Mouse (Mus musculus) forebrain, embryonic 15.5 days (tissue): ENCODE measurements around the gene Adamts20. TPM values are rescaled to one million over a fixed set of nuclear protein-coding genes. Genes with fewer than 3 reads are reported as not detected.

Experiments
- ATAC-seq: fragments of 200-750 bp; cut with Nextera tagmentation; replicated peaks from 2 replicates; pipeline ENCODE4 v1.8.0; 2017; ENCODE audit warnings: mild to moderate bottlenecking, moderate TSS enrichment, moderate library complexity
- H3K27ac ChIP-seq: fragments of 300-500 bp; sonication (generic); replicated peaks from 2 replicates; pipeline ENCODE4 v1.5.1; 2015; ENCODE audit warnings: mild to moderate bottlenecking, inconsistent platforms
- H3K27me3 ChIP-seq: fragments of 300-500 bp; sonication (generic); 2 replicates; pipeline ENCODE4 v1.6.1; 2015; ENCODE audit warnings: inconsistent platforms
- H3K36me3 ChIP-seq: fragments of 300-500 bp; sonication (generic); 2 replicates; pipeline ENCODE4 v1.6.1; 2015; ENCODE audit warnings: mild to moderate bottlenecking, inconsistent platforms
- H3K4me1 ChIP-seq: fragments of 300-500 bp; sonication (generic); 2 replicates; pipeline ENCODE4 v1.6.1; 2015; ENCODE audit warnings: inconsistent platforms
- H3K4me2 ChIP-seq: fragments of 300-500 bp; sonication (generic); replicated peaks from 2 replicates; pipeline ENCODE4 v1.6.1; 2015; ENCODE audit warnings: mild to moderate bottlenecking, inconsistent platforms
- H3K4me3 ChIP-seq: fragments of 300-500 bp; sonication (generic); 2 replicates; pipeline ENCODE4 v1.5.1; 2015; ENCODE audit warnings: mild to moderate bottlenecking, inconsistent platforms
- H3K9ac ChIP-seq: fragments of 300-500 bp; sonication (generic); replicated peaks from 2 replicates; pipeline ENCODE4 v1.6.1; 2015; ENCODE audit warnings: mild to moderate bottlenecking, inconsistent platforms
- H3K9me3 ChIP-seq: fragments of 300-500 bp; sonication (generic); 2 replicates; pipeline ENCODE4 v1.6.1; 2016; ENCODE audit warnings: inconsistent platforms
- WGBS: fragments of 180-500 bp; shearing (Covaris S2); methylation state at CpG from one replicate; pipeline ENCODE4 v1.1.7; 2015; ENCODE audit warnings: mixed read lengths; 5-methylcytosine and 5-hydroxymethylcytosine counted together
- polyA plus RNA-seq: library from polyadenylated mRNA; unstranded; fragments of >200 nt; fragmentation: Nextera tagmentation; extraction: Ambion mirVana; gene quantifications from 2 replicates; pipeline ENCODE4 v1.2.1, GENCODE M21; 2015

Adamts20 gene
- polyA plus RNA-seq, 1 experiment from 2014 or later: 3.5 TPM

DNA sequence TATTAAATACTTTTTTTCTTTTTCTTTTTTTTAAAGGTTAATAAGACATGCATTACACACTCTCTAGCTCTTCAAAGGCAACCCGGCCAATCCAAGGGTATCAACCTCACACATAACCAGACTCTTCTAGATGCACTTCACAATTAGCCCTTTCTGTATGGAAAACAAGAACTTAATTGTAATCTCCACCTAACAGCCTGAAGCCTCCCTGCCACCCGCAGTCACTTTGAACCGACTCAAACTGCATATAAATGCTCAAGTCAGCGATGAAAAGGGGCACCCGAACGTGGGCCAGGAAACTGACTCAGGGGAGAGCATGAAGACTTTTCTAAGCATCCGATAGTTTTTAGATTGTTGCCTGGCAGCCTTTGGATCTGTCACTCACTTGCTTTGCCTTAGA is 12.1 kb upstream of the Adamts20 start:
- WGBS: 5% methylated on average over 7 of the region's 7 CpGs
- Histone ChIP-seq H3K36me3 (no peaks in the 10 kb centered on the region), H3K4me1 (peaks cover 22% of the 10 kb centered on the region), H3K4me2 (no peak overlapping the region), H3K27ac (no peak overlapping the region), H3K9ac (no peak overlapping the region), H3K27me3 (no peaks in the 10 kb centered on the region), H3K9me3 (no peaks in the 10 kb centered on the region), H3K4me3 (no peak overlapping the region)
- no peak for ATAC-seq

DNA sequence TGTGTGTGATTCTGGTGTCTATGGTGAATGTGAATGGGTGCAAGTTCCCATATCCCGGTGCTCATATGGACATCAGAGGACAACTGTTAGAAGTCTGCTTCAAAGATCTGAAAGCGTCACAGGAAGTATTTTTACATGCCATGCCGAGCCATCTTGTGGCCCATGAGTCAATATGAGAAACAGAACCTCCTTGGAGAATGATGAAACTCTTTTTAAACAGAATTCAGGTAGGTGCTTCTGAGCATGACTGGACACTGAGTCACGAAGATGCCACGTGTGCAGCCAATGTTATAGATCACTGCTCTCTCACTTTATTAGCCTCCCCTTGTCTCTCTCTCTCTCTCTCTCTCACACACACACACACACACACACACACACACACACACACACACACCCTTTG is 10.8 kb upstream of the Adamts20 start:
- Histone ChIP-seq H3K9me3 (no peaks in the 10 kb centered on the region), H3K4me2 (no peak overlapping the region), H3K4me3 (no peak overlapping the region), H3K27ac (no peak overlapping the region), H3K36me3 (no peaks in the 10 kb centered on the region), H3K27me3 (no peaks in the 10 kb centered on the region), H3K9ac (no peak overlapping the region), H3K4me1 (peaks cover 22% of the 10 kb centered on the region)
- WGBS: 95% methylated on average over 5 of the region's 5 CpGs
- ATAC-seq: no peak

DNA sequence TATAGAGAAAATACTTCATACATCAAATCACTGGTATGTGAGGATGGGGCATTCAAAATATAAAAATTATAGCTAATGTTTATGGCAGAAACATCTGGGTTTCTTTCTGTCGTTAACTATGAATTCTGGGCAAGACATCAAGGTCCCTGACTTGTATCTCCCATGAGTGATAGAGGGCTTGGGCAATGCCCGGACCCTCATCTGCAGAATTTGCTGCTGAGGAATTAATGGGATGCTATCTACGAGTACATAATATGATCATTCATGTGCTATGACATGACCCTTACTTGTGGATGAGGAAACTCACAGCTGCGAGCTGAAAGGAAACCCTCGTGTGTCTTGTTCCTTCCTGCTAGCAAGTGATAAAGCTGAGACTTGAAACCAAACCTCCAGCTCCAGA is 5.1 kb upstream of the Adamts20 start:
- no peaks in the 10 kb centered on the region for H3K4me1 ChIP-seq
- no peak overlapping the region for H3K4me2 ChIP-seq
- WGBS: 84% methylated on average over 5 of the region's 5 CpGs
- no peak overlapping the region for H3K9ac ChIP-seq
- H3K9me3 ChIP-seq: no peaks in the 10 kb centered on the region
- no peak overlapping the region for H3K4me3 ChIP-seq
- ATAC-seq: no peak
- H3K36me3 ChIP-seq: no peaks in the 10 kb centered on the region
- no peak overlapping the region for H3K27ac ChIP-seq
- H3K27me3 ChIP-seq: no peaks in the 10 kb centered on the region

DNA sequence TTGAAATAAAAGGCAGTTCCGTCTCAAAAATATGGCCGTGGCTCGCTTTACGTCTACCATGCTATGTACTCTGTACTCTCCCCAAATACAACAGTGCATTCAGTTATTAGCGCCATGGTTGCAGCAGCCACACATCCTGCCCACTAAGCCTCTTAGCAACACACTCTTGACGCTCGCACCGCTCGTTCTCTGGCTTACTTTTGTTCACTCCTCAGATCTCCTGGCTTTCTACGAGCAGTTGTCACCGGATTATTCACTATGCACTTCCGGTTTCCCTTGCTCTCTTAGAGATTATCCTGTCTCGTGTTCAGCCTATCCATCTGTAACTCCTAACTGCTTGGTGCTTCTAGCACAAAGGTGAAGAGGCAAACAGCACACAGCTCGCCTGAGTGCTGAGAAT is 337 bp downstream of the Adamts20 start:
- H3K9ac ChIP-seq: no peak overlapping the region
- H3K4me3 ChIP-seq: no peak overlapping the region
- WGBS: 59% methylated on average over 14 of the region's 14 CpGs

DNA sequence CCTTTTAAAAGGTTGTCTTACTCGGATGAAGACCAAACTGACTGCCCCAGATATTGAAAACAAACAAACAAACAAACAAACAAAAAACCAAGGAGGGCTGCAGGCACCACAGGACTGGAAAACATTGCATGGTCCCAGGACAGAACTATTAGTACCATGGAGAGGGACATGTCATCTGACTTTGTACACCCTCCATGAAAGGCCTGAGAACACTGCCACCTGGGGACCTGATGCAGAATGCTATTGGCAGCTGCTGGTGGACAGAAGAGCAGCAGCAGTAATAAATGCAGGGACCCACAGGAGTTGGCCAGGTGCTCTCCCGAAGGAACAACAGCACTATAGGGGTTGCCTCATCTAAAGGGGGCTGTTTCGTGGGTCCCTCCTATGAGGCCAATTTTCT is 2.0 kb downstream of the Adamts20 start:
- no peaks in the 10 kb centered on the region for H3K9me3 ChIP-seq
- no peaks in the 10 kb centered on the region for H3K27me3 ChIP-seq
- 68% methylated on average over 3 of the region's 3 CpGs for WGBS
- H3K36me3 ChIP-seq: no peaks in the 10 kb centered on the region
- no peak overlapping the region for H3K4me2 ChIP-seq
- no peak overlapping the region for H3K27ac ChIP-seq
- H3K4me3 ChIP-seq: no peak overlapping the region
- no peaks in the 10 kb centered on the region for H3K4me1 ChIP-seq
- no peak for ATAC-seq
- no peak overlapping the region for H3K9ac ChIP-seq

More for the DNA sequence above, 337 bp downstream of the Adamts20 start:
- Histone ChIP-seq H3K36me3 (no peaks in the 10 kb centered on the region), H3K9me3 (no peaks in the 10 kb centered on the region), H3K4me1 (no peaks in the 10 kb centered on the region), H3K4me2 (no peak overlapping the region), H3K27me3 (no peaks in the 10 kb centered on the region), H3K27ac (no peak overlapping the region)
- no peak for ATAC-seq

DNA sequence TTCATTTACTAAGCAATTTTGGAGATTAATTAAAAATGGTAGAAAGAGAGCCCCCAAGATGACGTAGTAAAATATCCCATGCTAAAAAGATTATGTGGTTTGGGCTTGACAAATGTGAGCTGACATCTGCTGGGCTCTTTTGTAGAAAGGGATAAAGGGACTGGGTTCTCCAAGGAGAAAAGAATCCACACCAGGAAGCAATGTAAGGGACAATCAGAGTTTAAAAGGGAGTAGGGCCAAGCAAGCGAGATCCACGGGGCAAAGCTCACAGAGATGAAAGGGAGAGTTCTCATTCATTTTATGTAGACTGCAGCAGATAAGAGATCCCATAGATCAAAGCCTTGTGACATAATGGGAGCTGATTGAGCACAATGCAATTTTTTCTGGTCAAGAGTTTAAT is 3.0 kb downstream of the Adamts20 start:
- H3K9me3 ChIP-seq: no peaks in the 10 kb centered on the region
- H3K4me2 ChIP-seq: no peak overlapping the region
- no peak overlapping the region for H3K4me3 ChIP-seq
- no peak overlapping the region for H3K9ac ChIP-seq
- H3K27ac ChIP-seq: no peak overlapping the region
- H3K4me1 ChIP-seq: no peaks in the 10 kb centered on the region
- H3K36me3 ChIP-seq: no peaks in the 10 kb centered on the region
- 21% methylated on average over 3 of the region's 3 CpGs for WGBS
- no peaks in the 10 kb centered on the region for H3K27me3 ChIP-seq
- no peak for ATAC-seq

DNA sequence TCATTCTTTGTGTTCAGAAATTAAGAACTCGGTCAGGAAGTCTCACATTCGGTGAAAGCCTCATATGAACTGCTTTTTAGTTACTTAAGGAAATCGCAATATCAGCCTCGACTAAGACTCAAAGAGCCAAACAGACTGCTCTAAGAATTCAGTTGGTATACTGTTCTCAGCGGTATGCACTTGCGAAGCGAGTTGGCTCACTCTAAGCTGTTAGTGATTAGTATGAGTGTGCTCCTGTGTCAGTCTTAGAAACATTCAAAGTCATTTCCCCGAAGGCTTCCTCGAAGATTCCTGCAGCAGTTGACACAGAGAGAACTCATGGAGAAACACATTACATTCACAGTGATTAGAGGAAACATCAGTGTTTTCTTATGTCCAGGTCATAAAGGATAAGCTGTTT is 4.1 kb downstream of the Adamts20 start:
- 27% methylated on average over 9 of the region's 9 CpGs for WGBS
- no peak overlapping the region for H3K9ac ChIP-seq
- no peaks in the 10 kb centered on the region for H3K9me3 ChIP-seq
- H3K4me1 ChIP-seq: no peaks in the 10 kb centered on the region
- no peaks in the 10 kb centered on the region for H3K27me3 ChIP-seq
- no peak overlapping the region for H3K4me2 ChIP-seq
- H3K36me3 ChIP-seq: no peaks in the 10 kb centered on the region
- no peak overlapping the region for H3K4me3 ChIP-seq
- H3K27ac ChIP-seq: no peak overlapping the region
- no peak for ATAC-seq

DNA sequence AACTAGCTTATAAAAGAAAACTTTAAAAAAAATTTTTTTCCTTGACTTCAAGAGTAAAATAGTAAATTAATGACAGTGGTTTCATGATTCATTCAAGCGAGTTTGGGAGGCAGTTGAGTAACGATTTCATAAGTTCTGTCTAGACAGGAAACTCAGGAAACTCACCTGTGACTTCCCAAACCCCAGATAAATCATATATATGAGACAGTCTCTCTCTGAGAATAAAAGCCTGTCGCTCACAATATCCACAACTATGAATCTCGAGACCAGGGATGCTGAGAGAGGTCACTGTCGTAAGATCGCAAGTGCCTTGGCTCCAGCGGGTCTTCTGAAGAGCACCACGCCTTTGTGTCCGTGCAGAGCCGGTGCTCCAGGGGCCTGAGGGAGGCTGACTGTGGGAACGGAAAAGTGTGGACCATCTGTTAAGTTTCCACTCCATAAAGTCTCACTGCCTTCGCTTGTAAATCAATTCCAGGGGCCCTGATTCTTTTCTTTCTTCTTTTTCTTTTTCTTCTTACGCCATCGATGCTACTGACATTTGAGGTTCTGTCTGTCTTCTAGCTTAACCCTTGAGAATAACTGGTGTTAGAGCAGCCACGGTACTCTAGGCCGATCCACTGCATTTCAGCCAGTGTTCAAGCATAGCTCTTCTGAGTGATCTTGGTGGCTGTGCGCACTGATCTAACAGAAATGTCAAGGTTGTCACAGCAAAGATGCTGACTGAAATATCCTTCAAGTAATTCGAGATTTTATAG is 7.4 kb downstream of the Adamts20 start:
- Histone ChIP-seq H3K9ac (no peak overlapping the region), H3K27me3 (no peaks in the 10 kb centered on the region), H3K4me1 (no peaks in the 10 kb centered on the region), H3K4me2 (no peak overlapping the region), H3K27ac (no peak overlapping the region), H3K36me3 (no peaks in the 10 kb centered on the region), H3K9me3 (no peaks in the 10 kb centered on the region), H3K4me3 (no peak overlapping the region)
- ATAC-seq: no peak
- 79% methylated on average over 18 of the region's 18 CpGs for WGBS

DNA sequence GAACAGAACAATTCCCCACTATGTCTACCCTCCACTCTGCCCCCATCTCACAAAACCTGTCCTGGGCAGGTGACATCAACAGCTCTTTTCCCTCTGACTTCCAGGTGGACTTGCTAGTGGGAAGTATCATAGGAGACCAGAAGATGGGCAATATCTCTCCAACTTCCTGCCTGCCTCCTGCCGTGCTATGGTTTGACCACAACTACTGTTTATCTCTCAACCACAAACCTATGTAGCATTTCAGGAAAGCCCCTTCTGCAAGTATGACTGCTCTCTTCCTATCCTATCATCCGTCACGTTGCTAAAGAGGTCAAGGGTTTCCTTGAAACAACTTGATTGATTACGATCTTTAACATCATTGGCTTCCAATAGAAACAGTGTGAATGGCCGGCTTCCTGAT is 12.4 kb downstream of the Adamts20 start:
- no peaks in the 10 kb centered on the region for H3K36me3 ChIP-seq
- H3K9me3 ChIP-seq: no peaks in the 10 kb centered on the region
- no peak overlapping the region for H3K4me3 ChIP-seq
- H3K4me2 ChIP-seq: no peak overlapping the region
- H3K27ac ChIP-seq: no peak overlapping the region
- 92% methylated on average over 5 of the region's 5 CpGs for WGBS
- H3K27me3 ChIP-seq: no peaks in the 10 kb centered on the region
- ATAC-seq: no peak
- H3K4me1 ChIP-seq: no peaks in the 10 kb centered on the region
- H3K9ac ChIP-seq: no peak overlapping the region

DNA sequence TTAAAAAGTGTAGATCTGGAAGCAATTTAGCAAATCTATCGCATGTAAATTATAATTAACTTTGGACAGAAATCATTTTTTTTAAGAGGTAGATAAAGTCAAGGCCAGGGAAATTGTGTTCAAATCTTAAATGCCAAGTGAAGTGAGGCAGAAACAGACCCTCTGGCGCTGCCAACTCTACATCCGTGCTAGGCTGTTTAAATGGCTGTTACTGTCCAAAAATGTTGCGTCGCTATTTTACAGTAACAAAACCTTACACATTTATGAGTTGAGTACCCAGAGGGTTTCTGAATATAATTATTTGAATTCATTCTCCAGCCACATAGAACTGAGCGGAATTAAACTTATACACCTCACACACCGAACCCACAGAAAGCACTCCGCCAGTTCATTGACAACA is 13.6 kb downstream of the Adamts20 start:
- no peaks in the 10 kb centered on the region for H3K4me1 ChIP-seq
- H3K9me3 ChIP-seq: no peaks in the 10 kb centered on the region
- H3K9ac ChIP-seq: no peak overlapping the region
- ATAC-seq: no peak
- no peaks in the 10 kb centered on the region for H3K36me3 ChIP-seq
- H3K4me3 ChIP-seq: no peak overlapping the region
- no peak overlapping the region for H3K4me2 ChIP-seq
- WGBS: 64% methylated on average over 8 of the region's 8 CpGs
- no peak overlapping the region for H3K27ac ChIP-seq
- H3K27me3 ChIP-seq: no peaks in the 10 kb centered on the region

DNA sequence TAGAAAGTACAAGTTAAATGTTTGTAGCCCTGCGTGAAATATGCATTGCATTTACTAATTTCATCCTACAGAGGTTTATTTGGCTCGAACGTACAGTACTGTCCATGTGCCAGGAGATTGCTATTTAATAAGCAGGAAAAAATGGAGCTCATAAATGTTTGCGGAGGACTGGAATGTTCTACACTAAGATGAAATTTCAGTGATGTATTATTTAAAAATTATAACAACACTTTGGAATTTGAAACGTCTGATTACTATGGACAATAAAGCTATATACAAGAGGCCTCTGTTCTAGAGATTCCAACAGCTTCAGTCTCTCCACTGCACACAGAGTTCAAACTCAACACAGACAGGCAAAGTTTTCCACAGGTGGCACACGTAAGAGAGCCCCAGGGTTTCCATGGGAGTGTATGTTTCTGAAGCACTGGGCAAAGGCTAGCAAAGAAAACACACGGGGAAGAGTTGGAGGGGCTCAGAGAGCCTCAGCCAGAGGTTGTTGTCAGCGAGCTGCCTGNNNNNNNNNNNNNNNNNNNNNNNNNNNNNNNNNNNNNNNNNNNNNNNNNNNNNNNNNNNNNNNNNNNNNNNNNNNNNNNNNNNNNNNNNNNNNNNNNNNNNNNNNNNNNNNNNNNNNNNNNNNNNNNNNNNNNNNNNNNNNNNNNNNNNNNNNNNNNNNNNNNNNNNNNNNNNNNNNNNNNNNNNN is 20.6 kb downstream of the Adamts20 start:
- no peaks in the 10 kb centered on the region for H3K36me3 ChIP-seq
- H3K27me3 ChIP-seq: no peaks in the 10 kb centered on the region
- peaks cover 17% of the 10 kb centered on the region; the same call in 1 of the 2 replicates for H3K4me1 ChIP-seq
- 58% methylated on average over 8 of the region's 8 CpGs for whole genome bisulfite sequencing
- H3K9me3 ChIP-seq: no peaks in the 10 kb centered on the region
- H3K27ac ChIP-seq: no peak overlapping the region
- H3K4me3 ChIP-seq: no peak overlapping the region
- H3K4me2 ChIP-seq: no peak overlapping the region
- ATAC-seq: no peak
- no peak overlapping the region for H3K9ac ChIP-seq

DNA sequence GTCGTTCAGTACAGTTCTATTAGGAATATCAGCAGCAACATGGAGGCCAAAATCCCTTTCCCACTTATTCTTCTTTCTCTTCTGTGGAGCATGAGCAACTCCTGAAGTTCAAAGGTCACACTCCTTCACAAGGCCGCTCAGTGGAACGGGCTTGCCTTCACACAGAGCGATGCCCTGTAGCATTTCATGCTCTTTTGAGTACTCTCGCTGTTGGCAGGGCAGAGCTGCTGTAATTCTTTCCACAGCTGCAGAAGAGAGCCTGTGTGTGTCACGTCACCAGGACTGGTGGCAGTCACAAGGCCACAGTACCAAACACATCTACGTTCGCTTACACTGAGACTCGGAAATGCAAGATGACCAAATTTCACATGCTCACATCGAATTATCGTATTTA is 21.2 kb downstream of the Adamts20 start:
- Histone ChIP-seq H3K4me1 (peaks cover 17% of the 10 kb centered on the region; the same call in 1 of the 2 replicates), H3K27me3 (no peaks in the 10 kb centered on the region), H3K36me3 (no peaks in the 10 kb centered on the region), H3K4me3 (no peak overlapping the region), H3K9me3 (no peaks in the 10 kb centered on the region), H3K9ac (no peak overlapping the region), H3K27ac (no peak overlapping the region), H3K4me2 (no peak overlapping the region)
- ATAC-seq: no peak
- WGBS: 74% methylated on average over 11 of the region's 11 CpGs
